Mouse (Mus musculus) kidney, embryonic 16.5 days (tissue): ENCODE data around the gene Osbpl10. TPM values are rescaled to one million over a fixed set of nuclear protein-coding genes. Genes with fewer than 3 reads are reported as not detected.
A peak's percentile ranks its signal among the peaks of the same experiment; 100 is the strongest.

Source experiments
- ATAC-seq: fragments of 200-750 bp; cut with Nextera tagmentation; 2 replicates; pipeline ENCODE4 v1.8.0; 2017; ENCODE audit warnings: moderate TSS enrichment; ENCODE audit not compliant: low FRiP score, low TSS enrichment
- H3K27ac ChIP-seq: fragments of 300-500 bp; sonication (generic); 2 replicates; pipeline ENCODE4 v1.5.1; 2014; ENCODE audit warnings: low read length
- H3K27me3 ChIP-seq: fragments of 300-500 bp; sonication (generic); 2 replicates; pipeline ENCODE4 v1.6.1; 2014; ENCODE audit warnings: low read length, control low read depth, mixed read lengths; ENCODE audit not compliant: insufficient read depth
- H3K36me3 ChIP-seq: fragments of 300-500 bp; sonication (generic); 2 replicates; pipeline ENCODE4 v1.6.1; 2014; ENCODE audit warnings: low read length, control low read depth, mixed read lengths; ENCODE audit not compliant: insufficient read depth
- H3K4me1 ChIP-seq: fragments of 300-500 bp; sonication (generic); 2 replicates; pipeline ENCODE4 v1.6.1; 2014; ENCODE audit warnings: low read length, control low read depth, mixed read lengths; ENCODE audit not compliant: insufficient read depth
- H3K4me2 ChIP-seq: fragments of 300-500 bp; sonication (generic); replicated peaks from 2 replicates; pipeline ENCODE4 v1.6.1; 2014; ENCODE audit warnings: low read depth, low read length
- H3K4me3 ChIP-seq: fragments of 300-500 bp; sonication (generic); 2 replicates; pipeline ENCODE4 v1.5.1; 2014; ENCODE audit warnings: mild to moderate bottlenecking, low read length
- H3K9ac ChIP-seq: fragments of 300-500 bp; sonication (generic); replicated peaks from 2 replicates; pipeline ENCODE4 v1.6.1; 2014; ENCODE audit warnings: low read length
- H3K9me3 ChIP-seq: fragments of 300-500 bp; sonication (generic); 2 replicates; pipeline ENCODE4 v1.6.1; 2016; ENCODE audit warnings: low read length, control low read depth
- WGBS: fragments of 180-500 bp; shearing (Covaris S2); extraction: QIAGEN DNeasy Blood & Tissue Kit; methylation state at CpG from one replicate; pipeline ENCODE4 v1.1.7; 2014; 5-methylcytosine and 5-hydroxymethylcytosine counted together
- polyA plus RNA-seq: library from polyadenylated mRNA; unstranded; fragments of >200 nt; fragmentation: Nextera tagmentation; extraction: Ambion mirVana; gene quantifications from 2 replicates; pipeline ENCODE4 v1.2.1, GENCODE M21; 2015

Gene Osbpl10
- polyA plus RNA-seq, 1 experiment from 2014 or later = 2.8 TPM

DNA sequence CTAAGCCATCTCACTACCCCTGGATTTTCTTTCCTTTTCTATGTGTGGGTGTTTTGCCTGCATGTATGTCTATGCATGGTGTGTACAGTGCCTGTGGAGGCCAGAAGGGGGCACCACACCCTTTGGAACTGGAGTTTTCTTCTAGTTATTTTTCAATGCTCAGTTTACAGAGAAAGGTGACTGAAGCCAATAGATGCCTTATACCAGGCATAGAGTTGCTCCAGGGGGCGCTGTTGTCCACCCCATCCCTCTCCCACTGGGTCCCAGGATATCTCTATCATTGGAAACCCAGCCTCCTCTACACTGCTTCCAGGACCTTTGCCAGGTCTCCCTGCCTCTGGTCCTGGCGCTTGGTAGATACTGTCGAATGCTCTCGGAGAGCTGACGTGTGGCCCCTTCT lies 184.7 kb downstream of the Osbpl10 start:
- no peaks in the 10 kb centered on the region for H3K36me3 ChIP-seq
- 76% methylated on average over 5 of the region's 5 CpGs for WGBS
- no peaks in the 10 kb centered on the region for H3K4me1 ChIP-seq
- no peak overlapping the region for H3K9ac ChIP-seq
- no peaks in the 10 kb centered on the region for H3K9me3 ChIP-seq
- H3K4me3 ChIP-seq = no peak overlapping the region
- H3K27ac ChIP-seq = no peak overlapping the region
- ATAC-seq = peak; percentile 49; the same call in 1 of the 2 replicates
- H3K4me2 ChIP-seq = no peak overlapping the region
- H3K27me3 ChIP-seq = no peaks in the 10 kb centered on the region

DNA sequence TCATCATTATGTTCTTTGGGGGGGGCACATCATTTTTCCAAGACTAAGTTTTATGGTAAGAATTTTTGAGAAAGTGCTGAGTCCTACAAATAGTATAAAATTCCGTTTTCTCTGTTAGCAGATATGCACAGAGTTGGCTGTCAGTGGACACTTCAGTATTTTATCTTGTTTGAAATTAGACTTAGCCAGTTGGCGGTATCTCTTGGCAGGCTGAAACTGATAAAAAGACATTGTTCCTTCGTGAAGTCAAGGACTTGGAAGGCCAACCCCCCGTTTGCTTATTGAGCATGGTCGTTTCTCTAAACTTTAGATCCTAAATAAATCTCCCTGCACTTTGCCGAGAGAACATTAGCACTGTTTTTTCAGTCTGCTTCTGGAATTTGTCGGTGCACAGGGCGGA lies 185.3 kb downstream of the Osbpl10 start:
- H3K4me2 ChIP-seq = no peak overlapping the region
- H3K4me3 ChIP-seq = no peak overlapping the region
- H3K9ac ChIP-seq = no peak overlapping the region
- no peaks in the 10 kb centered on the region for H3K36me3 ChIP-seq
- H3K4me1 ChIP-seq = no peaks in the 10 kb centered on the region
- no peaks in the 10 kb centered on the region for H3K27me3 ChIP-seq
- H3K27ac ChIP-seq = no peak overlapping the region
- no peak for ATAC-seq
- no peaks in the 10 kb centered on the region for H3K9me3 ChIP-seq
- WGBS = 38% methylated on average over 8 of the region's 8 CpGs

DNA sequence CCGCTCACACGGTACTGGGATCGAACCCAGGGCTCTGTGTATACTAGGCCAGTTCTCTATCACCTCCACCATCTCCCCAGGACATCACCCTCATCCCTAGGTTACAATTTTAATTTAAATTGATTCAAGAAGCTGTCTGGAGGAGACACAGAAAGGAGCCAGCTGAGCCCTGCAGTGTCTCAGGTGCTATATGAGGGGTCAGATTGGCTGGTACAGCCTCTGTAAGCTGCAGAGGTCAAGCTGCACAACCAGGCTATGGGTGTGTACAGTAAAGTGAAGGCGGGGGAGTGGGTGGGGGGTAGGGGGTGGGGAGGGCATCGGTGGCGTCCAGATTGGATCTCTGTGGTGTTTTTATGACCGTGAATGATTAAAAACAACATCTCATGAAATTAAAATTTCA lies 186.0 kb downstream of the Osbpl10 start:
- no peaks in the 10 kb centered on the region for H3K4me1 ChIP-seq
- H3K4me3 ChIP-seq = no peak overlapping the region
- WGBS = 67% methylated on average over 7 of the region's 7 CpGs
- H3K9ac ChIP-seq = no peak overlapping the region
- no peaks in the 10 kb centered on the region for H3K27me3 ChIP-seq
- H3K9me3 ChIP-seq = no peaks in the 10 kb centered on the region
- H3K36me3 ChIP-seq = no peaks in the 10 kb centered on the region
- no peak overlapping the region for H3K27ac ChIP-seq
- H3K4me2 ChIP-seq = no peak overlapping the region
- ATAC-seq = no peak

DNA sequence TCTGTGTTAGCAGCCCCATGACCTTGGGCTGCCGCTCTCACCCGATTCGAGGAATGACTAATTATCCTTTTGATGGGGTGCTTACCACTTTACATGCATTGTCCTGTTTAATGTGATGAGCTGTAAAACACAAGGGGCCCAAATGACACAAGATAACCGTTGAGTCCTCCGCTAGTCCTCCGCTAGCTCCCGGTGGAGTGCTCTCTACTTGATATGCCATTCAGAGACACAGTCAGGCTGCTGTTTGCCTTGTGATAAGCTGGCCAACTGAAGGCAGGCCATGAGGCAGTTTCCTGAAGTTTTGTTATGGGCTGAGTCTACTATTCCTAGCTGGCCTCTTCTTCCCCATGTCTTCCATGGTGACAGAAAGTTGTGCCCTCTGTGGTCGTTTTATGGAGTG lies 187.6 kb downstream of the Osbpl10 start:
- Histone ChIP-seq H3K4me3 (no peak overlapping the region), H3K9ac (no peak overlapping the region), H3K27me3 (no peaks in the 10 kb centered on the region), H3K9me3 (no peaks in the 10 kb centered on the region), H3K27ac (no peak overlapping the region), H3K4me2 (no peak overlapping the region), H3K36me3 (no peaks in the 10 kb centered on the region), H3K4me1 (no peaks in the 10 kb centered on the region)
- ATAC-seq = no peak
- WGBS = 58% methylated on average over 8 of the region's 8 CpGs

DNA sequence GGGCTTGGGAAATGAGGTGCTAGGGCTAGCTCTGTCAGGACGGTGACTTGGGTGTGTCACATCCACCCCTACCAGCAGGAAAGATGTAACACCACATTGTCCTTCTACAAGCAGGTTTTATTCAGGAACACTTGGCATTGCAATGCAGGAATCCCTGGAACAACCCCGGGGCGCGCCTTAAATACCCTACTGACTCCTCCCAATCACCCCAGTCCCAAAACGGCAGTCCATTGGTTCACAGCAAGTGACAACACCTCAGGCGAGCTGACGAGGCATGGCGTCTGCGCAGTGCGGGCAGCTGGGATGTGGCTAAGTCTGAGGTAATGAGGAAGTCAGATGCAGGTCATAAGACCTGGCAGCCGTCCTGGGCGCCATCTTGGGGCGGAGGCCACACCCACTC lies 191.2 kb downstream of the Osbpl10 start:
- no peak for ATAC-seq
- H3K27me3 ChIP-seq = no peaks in the 10 kb centered on the region
- H3K4me1 ChIP-seq = no peaks in the 10 kb centered on the region
- no peaks in the 10 kb centered on the region for H3K9me3 ChIP-seq
- H3K9ac ChIP-seq = no peak overlapping the region
- no peak overlapping the region for H3K27ac ChIP-seq
- no peak overlapping the region for H3K4me3 ChIP-seq
- WGBS = 89% methylated on average over 13 of the region's 13 CpGs
- no peak overlapping the region for H3K4me2 ChIP-seq
- no peaks in the 10 kb centered on the region for H3K36me3 ChIP-seq

DNA sequence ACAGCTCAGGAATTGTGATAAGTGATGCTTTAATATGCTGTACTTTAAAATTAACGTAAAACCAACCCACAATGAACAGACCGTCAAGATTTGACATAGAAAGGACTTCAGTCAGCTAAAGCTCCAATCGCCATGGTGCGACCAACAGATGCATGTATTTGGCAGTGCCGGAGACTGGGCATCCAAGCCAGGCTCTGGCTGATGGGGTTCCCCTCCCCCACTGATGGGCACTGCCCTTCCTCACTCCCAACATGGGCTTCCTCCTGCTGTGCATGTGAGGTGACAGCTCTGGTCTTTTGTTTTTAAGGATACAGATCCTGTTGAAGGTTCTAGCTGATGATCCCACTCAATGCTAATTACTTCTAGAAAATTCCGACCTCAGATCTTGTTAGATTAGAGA lies 193.7 kb downstream of the Osbpl10 start:
- Histone ChIP-seq H3K27me3 (no peaks in the 10 kb centered on the region), H3K36me3 (no peaks in the 10 kb centered on the region), H3K4me1 (no peaks in the 10 kb centered on the region), H3K4me3 (no peak overlapping the region), H3K9ac (no peak overlapping the region), H3K9me3 (no peaks in the 10 kb centered on the region), H3K27ac (no peak overlapping the region), H3K4me2 (no peak overlapping the region)
- no peak for ATAC-seq
- 93% methylated on average over 6 of the region's 6 CpGs for WGBS

DNA sequence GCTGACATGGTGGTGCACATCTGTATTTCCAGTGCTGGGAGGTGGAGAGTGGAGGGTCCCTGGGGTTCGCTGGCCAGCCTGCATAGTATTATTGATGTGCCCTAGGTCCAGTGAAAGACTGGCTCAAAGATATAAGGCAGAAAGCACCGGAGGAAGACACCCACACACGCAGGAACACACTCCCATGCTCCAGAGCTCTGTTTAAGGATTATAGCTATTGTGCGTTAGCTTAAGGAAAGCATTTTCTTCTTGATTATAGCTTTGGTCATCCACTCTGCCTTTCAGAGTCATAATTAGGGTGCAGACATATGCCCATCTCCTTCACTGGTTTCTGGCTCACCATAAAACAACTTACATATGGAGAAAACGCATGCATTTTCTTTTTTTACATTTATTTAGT lies 200.8 kb downstream of the Osbpl10 start:
- no peaks in the 10 kb centered on the region for H3K36me3 ChIP-seq
- 0 out of 2 replicates have a peak overlapping the region, but pooled peaks have one; percentile 6 for H3K27ac ChIP-seq
- H3K4me1 ChIP-seq = 0 out of 2 replicates have a peak, but pooled peaks cover 4% of the 10 kb centered on the region
- H3K9ac ChIP-seq = no peak overlapping the region
- ATAC-seq = no peak
- no peaks in the 10 kb centered on the region for H3K27me3 ChIP-seq
- 91% methylated on average over 5 of the region's 5 CpGs for WGBS
- H3K4me3 ChIP-seq = no peak overlapping the region
- H3K4me2 ChIP-seq = no peak overlapping the region
- no peaks in the 10 kb centered on the region for H3K9me3 ChIP-seq

DNA sequence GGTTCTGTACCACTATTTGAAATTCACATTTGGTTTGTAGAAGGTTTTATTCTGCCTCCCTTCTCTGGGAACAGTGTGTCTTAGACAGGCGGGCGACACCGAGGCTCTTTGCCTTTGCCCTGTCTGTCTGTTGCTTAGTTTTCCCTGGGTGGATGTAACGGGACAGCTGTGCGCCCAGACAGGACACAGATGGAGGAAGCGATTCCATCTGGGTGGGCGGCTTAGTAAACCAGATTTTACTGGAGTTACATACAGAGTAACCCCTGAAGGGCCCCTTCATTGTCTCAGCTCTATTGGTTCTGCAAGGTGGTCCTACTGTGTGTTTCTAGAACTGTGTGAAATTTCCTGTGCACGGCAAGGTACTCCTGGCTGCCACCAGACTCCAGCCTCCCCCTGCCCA lies 201.6 kb downstream of the Osbpl10 start:
- 61% methylated on average over 8 of the region's 8 CpGs for WGBS
- no peak overlapping the region for H3K4me2 ChIP-seq
- ATAC-seq = peak; percentile 67; the same call in 1 of the 2 replicates

DNA sequence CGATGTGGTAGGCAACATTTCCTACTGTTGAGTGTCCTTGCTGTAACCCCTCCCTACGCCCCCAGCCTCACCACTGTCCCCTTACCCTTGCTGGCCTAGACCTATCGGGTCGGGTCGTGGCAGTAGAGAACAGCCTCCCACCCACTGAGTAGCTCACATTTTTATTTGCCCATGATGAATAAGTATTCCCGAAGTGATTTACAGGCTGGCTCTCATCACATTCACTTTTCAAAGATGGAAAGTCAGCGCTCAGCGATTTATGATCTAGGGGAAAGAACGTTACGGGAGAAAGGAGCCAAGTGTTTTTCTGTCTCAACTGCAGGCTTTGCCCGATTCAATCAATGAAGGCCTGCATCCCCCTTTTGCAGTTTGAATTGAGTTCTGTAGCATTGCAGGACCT lies 208.0 kb downstream of the Osbpl10 start:
- no peak overlapping the region for H3K27ac ChIP-seq
- no peak overlapping the region for H3K4me2 ChIP-seq
- no peaks in the 10 kb centered on the region for H3K36me3 ChIP-seq
- WGBS = 34% methylated on average over 11 of the region's 11 CpGs
- H3K9ac ChIP-seq = no peak overlapping the region
- H3K27me3 ChIP-seq = no peaks in the 10 kb centered on the region
- peaks cover 16% of the 10 kb centered on the region for H3K4me1 ChIP-seq
- ATAC-seq = peak; percentile 59; the same call in 1 of the 2 replicates
- no peaks in the 10 kb centered on the region for H3K9me3 ChIP-seq
- no peak overlapping the region for H3K4me3 ChIP-seq

More for the DNA sequence above, 201.6 kb downstream of the Osbpl10 start:
- Histone ChIP-seq H3K4me1 (0 out of 2 replicates have a peak, but pooled peaks cover 4% of the 10 kb centered on the region), H3K4me3 (no peak overlapping the region), H3K9me3 (no peaks in the 10 kb centered on the region), H3K36me3 (no peaks in the 10 kb centered on the region), H3K27me3 (no peaks in the 10 kb centered on the region), H3K27ac (no peak overlapping the region), H3K9ac (no peak overlapping the region)

DNA sequence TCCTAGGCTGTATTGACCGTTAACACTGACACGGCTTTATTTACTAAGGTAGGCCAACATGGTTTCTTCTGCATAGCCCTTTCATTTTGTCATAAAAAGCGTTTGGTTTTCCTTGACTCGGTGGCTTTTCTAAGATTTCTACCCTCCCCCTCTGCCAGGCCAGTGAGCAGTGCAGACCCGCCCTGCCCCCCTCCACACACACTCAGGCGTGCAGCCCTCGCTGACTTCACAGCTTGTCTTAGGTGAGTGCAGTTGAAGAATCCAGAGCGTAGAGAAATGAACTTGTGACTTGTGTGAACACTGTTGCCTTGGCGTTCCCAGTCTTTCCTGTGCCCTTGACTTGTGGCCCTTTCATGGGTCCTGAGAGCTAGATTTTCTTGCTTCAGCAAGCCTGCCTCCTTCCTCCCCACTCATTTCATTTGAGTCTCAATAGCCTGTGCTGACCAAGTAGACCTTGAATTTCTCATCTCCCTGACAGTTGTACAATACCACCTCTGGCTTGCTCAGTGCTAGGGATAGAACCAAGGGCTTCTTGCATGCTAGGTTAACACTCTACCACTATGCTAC lies 212.1 kb downstream of the Osbpl10 start:
- H3K4me1 ChIP-seq = peaks cover 13% of the 10 kb centered on the region
- H3K27me3 ChIP-seq = no peaks in the 10 kb centered on the region
- no peaks in the 10 kb centered on the region for H3K36me3 ChIP-seq
- no peak overlapping the region for H3K4me2 ChIP-seq
- no peak overlapping the region for H3K9ac ChIP-seq
- WGBS = 29% methylated on average over 9 of the region's 9 CpGs
- no peak overlapping the region; the same call in 1 of the 2 replicates for H3K27ac ChIP-seq
- no peak overlapping the region for H3K4me3 ChIP-seq
- H3K9me3 ChIP-seq = no peaks in the 10 kb centered on the region
- ATAC-seq = peak; percentile 75; the same call in 1 of the 2 replicates
